Mouse (Mus musculus): ENCODE measurements at regions not wholly inside any gene's neighbourhood (a gene's known extent, or its start where the extent isn't known, plus 50 kb on each side); places are given as distances from the start of the nearest gene placed in this dataset.

- no peak for ATAC-seq (ENCODE audit: low FRiP score, low read depth)
- H3K9me3 ChIP-seq (ENCODE audit: control insufficient read depth, low read length) = no peaks in the 10 kb centered on the region
- H3K27ac ChIP-seq (replicated peaks; ENCODE audit: low read depth, low read length) = no peak overlapping the region
- no peak for TF ChIP-seq POLR2A (IDR thresholded peaks at IDR 0.05; ENCODE audit: borderline replicate concordance, extremely low read depth, insufficient read depth, insufficient read length)
- no peak overlapping the region for H3K4me2 ChIP-seq (replicated peaks; ENCODE audit: low read depth, low read length, severe bottlenecking)
- no peaks in the 10 kb centered on the region for H3K27me3 ChIP-seq (ENCODE audit: control insufficient read depth, insufficient read depth, low read length)
- DNase-seq (ENCODE audit: low spot score) = peak; percentile 49
- H3K4me3 ChIP-seq (replicated peaks; ENCODE audit: low read length) = no peak overlapping the region
- H3K36me3 ChIP-seq (ENCODE audit: control insufficient read depth, insufficient read depth, low read length) = no peaks in the 10 kb centered on the region
- H3K4me1 ChIP-seq (ENCODE audit: control insufficient read depth, insufficient read depth, low read length) = no peaks in the 10 kb centered on the region
- WGBS = 34% methylated on average over 3 of the region's 3 CpGs
- H3K9ac ChIP-seq (ENCODE audit: low read depth, low read length, severe bottlenecking) = no peak overlapping the region
Measured at GRCm38 (mm10) chr15:19360650-19361049, 541.9 kb downstream of the Cdh10 start.

GRCm38 (mm10) chr15:19389951-19390350 is 571.2 kb downstream of the Cdh10 start:
- Histone ChIP-seq H3K4me3 (replicated peaks; ENCODE audit: low read length) (no peak overlapping the region), H3K36me3 (ENCODE audit: control insufficient read depth, insufficient read depth, low read length) (no peaks in the 10 kb centered on the region), H3K9me3 (ENCODE audit: control insufficient read depth, low read length) (no peaks in the 10 kb centered on the region), H3K4me2 (replicated peaks; ENCODE audit: low read depth, low read length, severe bottlenecking) (no peak overlapping the region), H3K4me1 (ENCODE audit: control insufficient read depth, insufficient read depth, low read length) (no peaks in the 10 kb centered on the region), H3K9ac (ENCODE audit: low read depth, low read length, severe bottlenecking) (no peak overlapping the region), H3K27me3 (ENCODE audit: control insufficient read depth, insufficient read depth, low read length) (no peaks in the 10 kb centered on the region), H3K27ac (replicated peaks; ENCODE audit: low read depth, low read length) (no peak overlapping the region)
- ATAC-seq (ENCODE audit: low FRiP score, low read depth) (no peak), DNase-seq (ENCODE audit: low spot score) (no peak)
- 84% methylated on average over 4 of the region's 4 CpGs for WGBS
- no peak for TF ChIP-seq POLR2A (IDR thresholded peaks at IDR 0.05; ENCODE audit: borderline replicate concordance, extremely low read depth, insufficient read depth, insufficient read length)

- Histone ChIP-seq H3K4me2 (replicated peaks; ENCODE audit: low read depth, low read length, severe bottlenecking) (no peak overlapping the region), H3K27ac (replicated peaks; ENCODE audit: low read depth, low read length) (no peak overlapping the region), H3K36me3 (ENCODE audit: control insufficient read depth, insufficient read depth, low read length) (no peaks in the 10 kb centered on the region), H3K9ac (ENCODE audit: low read depth, low read length, severe bottlenecking) (no peak overlapping the region), H3K4me3 (replicated peaks; ENCODE audit: low read length) (no peak overlapping the region), H3K27me3 (ENCODE audit: control insufficient read depth, insufficient read depth, low read length) (no peaks in the 10 kb centered on the region), H3K9me3 (ENCODE audit: control insufficient read depth, low read length) (no peaks in the 10 kb centered on the region), H3K4me1 (ENCODE audit: control insufficient read depth, insufficient read depth, low read length) (no peaks in the 10 kb centered on the region)
- no peak for DNase-seq (ENCODE audit: low spot score)
- WGBS = 80% methylated on average over 6 of the region's 6 CpGs
- no peak for ATAC-seq (ENCODE audit: low FRiP score, low read depth)
- no peak for TF ChIP-seq POLR2A (IDR thresholded peaks at IDR 0.05; ENCODE audit: borderline replicate concordance, extremely low read depth, insufficient read depth, insufficient read length)
Measured at GRCm38 (mm10) chr15:19391250-19391982, 572.7 kb downstream of the Cdh10 start.

DNA sequence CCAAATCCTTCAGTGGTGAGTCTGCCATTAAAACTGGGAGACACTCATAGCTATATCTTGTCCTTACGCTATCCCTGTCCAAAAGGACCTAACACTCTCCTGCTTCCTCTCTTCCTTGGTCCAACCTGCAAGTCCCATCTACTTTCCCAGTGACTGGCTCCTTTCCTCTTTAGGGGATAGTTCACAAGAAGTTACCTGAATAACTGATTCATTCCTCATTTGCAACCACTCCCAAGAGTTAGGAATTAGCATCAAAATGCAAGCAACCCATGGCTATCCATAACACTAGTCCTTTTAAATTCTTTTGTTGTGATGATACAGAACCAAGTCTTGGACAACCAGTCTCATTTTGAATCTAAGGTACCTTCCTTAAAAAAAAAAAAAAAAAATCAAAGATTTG is 576.9 kb downstream of the Cdh10 start:
- no peak overlapping the region for H3K4me2 ChIP-seq (replicated peaks; ENCODE audit: low read depth, low read length, severe bottlenecking)
- H3K4me1 ChIP-seq (ENCODE audit: control insufficient read depth, insufficient read depth, low read length) = no peaks in the 10 kb centered on the region
- ATAC-seq (ENCODE audit: low FRiP score, low read depth) = no peak
- 87% methylated on average over 1 of the region's 1 CpGs for WGBS
- H3K27me3 ChIP-seq (ENCODE audit: control insufficient read depth, insufficient read depth, low read length) = no peaks in the 10 kb centered on the region
- no peak overlapping the region for H3K9ac ChIP-seq (ENCODE audit: low read depth, low read length, severe bottlenecking)
- no peak overlapping the region for H3K27ac ChIP-seq (replicated peaks; ENCODE audit: low read depth, low read length)
- no peaks in the 10 kb centered on the region for H3K9me3 ChIP-seq (ENCODE audit: control insufficient read depth, low read length)
- H3K4me3 ChIP-seq (replicated peaks; ENCODE audit: low read length) = no peak overlapping the region
- no peaks in the 10 kb centered on the region for H3K36me3 ChIP-seq (ENCODE audit: control insufficient read depth, insufficient read depth, low read length)
- no peak for DNase-seq (ENCODE audit: low spot score)
- TF ChIP-seq POLR2A (IDR thresholded peaks at IDR 0.05; ENCODE audit: borderline replicate concordance, extremely low read depth, insufficient read depth, insufficient read length) = no peak
